Mouse (Mus musculus): ENCODE measurements around the gene Caskin2. TPM values are rescaled to one million over a fixed set of nuclear protein-coding genes. Genes with fewer than 3 reads are reported as not detected.

Gene Caskin2
- polyA plus RNA-seq, 1 experiment: 0.82 TPM

DNA sequence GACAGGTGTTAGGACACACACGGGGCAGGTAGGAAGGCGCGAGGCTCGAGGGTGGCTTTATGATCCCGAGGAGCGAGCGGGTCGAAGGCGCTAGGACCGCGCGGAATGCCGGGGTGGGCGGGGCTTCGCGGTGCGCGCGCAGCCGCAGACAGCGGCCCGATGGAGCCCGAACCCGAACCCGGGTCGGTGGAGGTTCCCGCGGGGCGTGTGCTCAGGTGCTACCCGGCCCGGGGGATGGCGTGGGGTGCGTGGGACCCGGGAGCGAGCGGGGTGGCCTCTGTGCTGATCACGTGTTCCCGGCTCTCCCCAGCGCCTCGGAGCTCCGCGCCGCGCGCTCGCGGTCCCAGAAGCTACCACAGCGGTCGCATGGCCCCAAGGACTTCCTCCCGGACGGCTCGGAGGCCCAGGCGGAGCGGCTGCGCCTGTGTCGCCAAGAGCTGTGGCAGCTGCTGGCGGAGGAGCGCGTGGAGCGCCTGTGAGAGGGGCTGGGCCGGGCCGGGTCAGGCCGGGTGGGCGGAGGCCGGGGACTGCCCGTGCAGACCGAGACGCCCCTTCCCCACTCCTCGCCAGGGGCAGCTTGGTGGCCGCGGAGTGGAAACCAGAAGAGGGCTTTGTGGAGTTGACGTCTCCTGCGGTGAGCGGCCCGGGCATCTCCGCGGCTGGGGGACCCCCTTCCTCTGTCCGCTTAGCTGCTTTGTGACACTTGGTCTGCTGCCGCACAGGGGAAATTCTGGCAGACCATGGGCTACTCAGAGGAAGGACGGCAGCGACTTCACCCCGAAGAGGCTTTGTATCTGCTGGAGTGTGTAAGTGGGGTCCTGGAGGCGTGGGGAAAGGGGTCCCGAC, 1.4 kb upstream of the Caskin2 start, which contains the start of gene Tsen54:
TSS of gene Tsen54 (plus strand) at position 120 of the 846 bp plus-strand sequence.
- no peak for TF ChIP-seq GATA1 (IDR thresholded peaks at IDR 0.05; ENCODE audit: low read length)

DNA sequence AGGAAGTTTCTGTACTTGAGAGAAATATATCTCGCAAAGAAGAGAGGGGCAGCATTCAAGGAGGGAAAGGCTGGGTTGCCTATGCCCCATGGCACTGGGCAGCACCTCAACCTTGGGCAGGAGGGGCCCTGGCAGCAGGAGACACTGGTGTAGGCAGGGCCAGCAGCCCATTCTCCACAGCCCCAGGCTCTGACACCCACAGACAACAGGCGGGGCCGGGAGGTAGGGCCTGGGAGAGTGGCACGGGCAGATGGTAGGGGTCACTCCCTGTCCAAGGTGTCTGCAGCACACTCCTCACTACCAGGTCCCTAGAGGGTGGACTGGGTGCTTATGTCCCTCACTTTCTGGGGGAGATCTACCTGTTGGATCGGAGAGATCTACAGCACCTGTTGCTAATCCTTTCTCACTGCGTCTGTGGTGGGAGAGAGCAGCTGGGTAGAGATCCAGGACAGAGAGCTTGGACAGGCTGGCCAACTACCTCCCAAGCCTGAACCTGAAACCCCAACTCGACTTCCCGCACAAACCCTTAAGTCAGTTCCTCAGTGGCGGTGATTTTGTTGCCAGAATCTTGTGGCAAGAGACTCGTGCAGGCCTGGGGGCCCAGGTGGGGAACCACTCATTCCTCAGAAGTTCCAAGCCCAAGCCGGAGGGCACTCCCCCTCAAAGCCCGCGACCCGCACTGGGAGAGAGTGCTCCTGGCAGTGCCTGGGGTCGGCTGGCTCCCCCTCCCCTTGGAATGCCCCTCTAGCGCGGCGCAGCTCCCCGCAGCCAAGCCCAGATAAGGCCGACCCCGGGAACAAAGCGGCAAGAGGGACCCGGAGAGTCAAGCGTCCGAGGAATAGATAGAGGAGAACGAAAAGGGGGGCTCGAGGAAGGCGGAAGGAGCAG, 662 bp downstream of the Caskin2 start:
- TF ChIP-seq GATA1 (IDR thresholded peaks at IDR 0.05; ENCODE audit: low read length): no peak

DNA sequence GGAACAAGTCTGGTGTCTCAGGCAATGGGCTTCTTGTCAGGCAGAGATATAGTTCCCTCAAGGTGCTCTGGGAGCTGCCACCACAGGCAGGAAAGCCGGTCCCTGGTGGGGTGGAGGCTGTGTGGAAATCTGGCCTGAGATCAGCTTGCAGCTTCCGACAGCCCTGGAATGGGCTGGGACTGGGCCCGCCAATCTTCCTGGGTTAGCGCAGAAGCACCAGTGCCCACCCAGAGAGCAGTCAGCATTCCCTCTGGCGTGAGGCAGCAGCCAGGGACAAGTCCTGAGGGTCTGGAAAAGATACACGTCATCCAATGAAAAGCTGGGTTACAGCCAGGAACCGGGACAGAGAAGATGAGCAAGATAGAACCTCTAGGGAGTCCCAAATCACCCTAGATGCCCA, 1.3 kb downstream of the Caskin2 start:
- no peak for TF ChIP-seq GATA1 (IDR thresholded peaks at IDR 0.05; ENCODE audit: low read length)

DNA sequence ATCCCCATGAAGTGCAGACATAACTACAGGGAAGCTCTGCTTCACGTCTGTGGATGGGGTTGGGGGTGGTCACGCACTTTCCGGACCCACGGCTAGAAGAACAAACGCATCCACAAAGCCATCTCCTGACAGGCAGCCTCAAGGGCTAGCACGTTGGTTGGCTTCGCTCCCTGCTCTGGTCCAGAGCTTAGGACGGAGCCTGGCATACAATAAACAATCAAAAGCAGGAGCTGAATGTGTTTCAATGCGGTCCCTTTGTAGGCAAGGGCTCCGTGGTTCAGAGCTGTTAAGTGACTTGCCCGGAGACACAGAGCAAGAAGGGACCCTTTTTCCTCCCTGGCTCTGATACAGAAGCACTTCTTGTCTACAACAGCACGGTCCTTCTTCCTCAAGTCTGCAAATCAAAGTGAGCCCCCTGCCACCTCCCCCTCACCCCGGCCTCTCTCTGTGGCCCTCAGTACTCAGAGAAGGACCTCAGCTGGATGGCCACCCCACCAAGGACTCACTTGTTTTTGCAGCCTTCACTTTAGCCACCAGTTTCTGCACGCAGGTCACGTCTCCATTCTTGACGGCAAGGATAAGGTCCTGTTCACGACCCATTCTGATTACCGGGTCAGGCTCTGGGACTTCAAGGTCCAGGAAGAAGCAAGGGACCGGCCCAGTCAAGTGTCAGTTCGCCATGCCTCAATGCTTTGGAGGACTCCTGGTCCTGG, 1.9 kb downstream of the Caskin2 start:
- TF ChIP-seq GATA1 (IDR thresholded peaks at IDR 0.05; ENCODE audit: low read length): no peak

DNA sequence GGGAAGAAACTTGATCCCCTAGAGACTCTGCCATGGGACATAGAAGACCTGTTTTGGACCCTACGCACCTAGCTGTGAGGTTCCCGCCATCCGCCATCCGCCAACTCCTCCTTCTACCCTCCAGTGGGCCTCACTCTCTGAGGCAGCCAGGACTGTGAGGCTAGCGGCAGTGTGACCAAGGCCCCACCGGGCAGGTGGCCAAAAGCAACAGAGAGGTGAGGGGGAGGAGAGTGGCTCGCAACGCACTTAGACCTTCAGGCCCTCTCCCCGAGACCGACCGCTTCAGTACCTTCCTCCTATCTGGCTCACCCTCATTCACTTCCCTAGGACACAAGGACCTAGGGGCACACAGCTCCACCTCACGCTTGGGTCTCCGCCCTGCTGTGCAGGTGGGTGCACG, 3.1 kb downstream of the Caskin2 start:
- TF ChIP-seq GATA1 (IDR thresholded peaks at IDR 0.05; ENCODE audit: low read length): no peak

DNA sequence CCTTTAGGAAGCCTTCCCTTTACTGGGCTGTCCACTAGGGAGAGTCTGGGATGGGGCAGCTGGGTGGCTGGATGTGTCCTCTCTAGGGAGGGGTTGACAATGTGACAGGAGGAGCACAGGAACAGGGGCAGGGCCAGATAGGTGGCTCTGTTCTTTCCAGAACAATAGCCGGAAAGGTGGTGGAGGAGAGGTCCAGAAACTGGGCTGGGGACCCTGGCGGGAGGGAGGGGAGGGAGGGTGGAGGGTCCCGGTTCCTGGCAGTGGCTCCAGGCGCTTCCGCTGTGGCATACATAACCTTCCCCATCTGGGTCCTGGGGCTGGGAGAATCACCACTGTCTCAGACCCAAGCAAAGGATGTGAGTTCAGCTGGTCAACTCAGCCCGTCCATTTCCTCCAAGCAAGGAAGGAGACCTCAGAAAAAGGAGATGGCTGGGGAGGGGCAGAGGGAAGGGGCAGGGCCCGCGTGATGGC, 4.1 kb downstream of the Caskin2 start:
- no peak for TF ChIP-seq GATA1 (IDR thresholded peaks at IDR 0.05; ENCODE audit: low read length)

DNA sequence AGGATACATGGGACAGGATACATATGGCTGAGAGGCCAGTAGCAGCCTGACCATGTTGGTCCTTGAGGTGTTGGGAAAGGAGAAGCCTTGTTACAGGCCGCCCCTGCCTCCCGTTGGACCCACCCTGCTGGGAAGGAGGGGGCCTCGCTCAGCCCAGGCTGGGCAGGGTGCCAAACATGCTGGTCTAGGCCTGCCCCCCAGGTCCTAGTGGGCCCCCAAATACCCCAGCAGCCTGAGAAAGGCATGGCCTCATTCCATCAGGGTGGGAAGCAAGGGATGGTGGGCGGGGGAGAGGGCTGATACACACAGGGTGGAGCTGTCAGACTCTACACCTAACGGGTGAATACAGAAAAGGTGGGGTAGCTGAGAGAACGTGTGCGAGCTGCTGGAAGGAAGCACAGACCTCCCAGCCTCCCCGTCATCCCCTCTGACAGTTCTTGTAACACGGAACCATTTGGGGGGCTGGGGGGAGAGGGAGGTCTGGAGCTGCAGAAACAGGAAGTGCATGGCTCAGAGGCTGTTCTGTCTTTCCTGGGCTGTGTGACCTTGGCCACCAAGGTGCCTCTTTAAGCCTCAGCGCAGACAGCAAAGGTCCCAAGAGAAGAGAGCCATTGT, 4.6 kb downstream of the Caskin2 start:
- TF ChIP-seq GATA1 (IDR thresholded peaks at IDR 0.05; ENCODE audit: low read length): no peak

DNA sequence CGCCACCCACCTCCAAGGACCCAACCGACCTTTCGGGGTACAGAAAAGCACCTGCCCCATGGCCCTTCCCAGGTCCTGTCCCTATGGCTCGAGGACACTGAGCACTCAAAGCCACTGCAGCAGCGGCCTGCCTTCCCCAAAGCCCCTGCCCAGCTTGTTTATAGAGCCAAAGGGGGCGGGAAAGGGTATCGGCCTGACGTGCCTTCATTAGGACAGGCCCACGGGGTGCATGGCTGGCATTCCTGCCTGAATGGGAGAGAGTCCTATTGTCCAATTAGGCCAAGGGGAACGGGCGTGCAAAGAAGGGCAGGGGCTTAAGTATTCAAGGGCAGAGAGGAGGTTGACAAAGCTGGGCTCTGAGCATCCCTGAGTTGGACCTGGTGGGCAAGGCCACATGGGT, 5.5 kb downstream of the Caskin2 start:
- TF ChIP-seq GATA1 (IDR thresholded peaks at IDR 0.05; ENCODE audit: low read length): no peak

DNA sequence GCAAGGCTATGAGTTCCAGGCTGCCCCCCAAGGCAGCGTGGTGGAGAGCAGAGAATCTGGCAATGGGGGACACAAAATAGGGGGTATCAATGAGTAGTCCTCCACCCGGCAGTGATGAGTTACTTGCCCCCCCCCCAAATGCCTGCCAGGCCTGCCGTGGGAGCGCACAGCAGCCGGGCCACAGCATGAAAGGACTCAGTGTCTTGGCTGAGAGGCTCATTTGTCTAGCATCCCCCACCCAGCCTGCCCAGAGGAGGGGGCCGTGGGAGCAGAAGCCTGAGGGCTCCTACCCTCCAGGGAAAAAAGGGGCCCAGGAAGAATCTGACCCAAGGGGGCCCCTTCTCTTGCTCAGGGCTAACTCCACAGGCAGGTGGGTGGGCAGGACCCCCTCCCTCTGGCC, 6.1 kb downstream of the Caskin2 start:
- TF ChIP-seq GATA1 (IDR thresholded peaks at IDR 0.05; ENCODE audit: low read length): no peak

DNA sequence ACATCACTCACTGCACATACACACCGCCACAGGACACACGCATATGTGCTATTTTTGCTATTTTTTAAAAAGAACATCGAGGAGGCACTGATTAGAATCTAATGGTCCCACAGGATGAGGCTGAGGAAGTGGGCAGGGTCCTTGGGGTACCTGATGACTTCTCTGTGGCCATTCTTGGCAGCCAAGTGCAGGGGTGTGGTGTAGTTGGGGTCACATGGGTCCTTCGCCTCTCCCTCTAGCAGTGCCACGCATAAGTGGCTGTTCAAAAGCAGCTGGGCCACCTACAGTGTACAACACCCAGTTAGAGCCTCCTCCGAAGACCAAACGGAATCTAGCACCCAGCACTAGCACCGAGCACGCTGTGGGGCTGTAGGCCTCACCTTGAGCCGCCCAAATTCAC, 7.3 kb downstream of the Caskin2 start:
- no peak for TF ChIP-seq GATA1 (IDR thresholded peaks at IDR 0.05; ENCODE audit: low read length)

DNA sequence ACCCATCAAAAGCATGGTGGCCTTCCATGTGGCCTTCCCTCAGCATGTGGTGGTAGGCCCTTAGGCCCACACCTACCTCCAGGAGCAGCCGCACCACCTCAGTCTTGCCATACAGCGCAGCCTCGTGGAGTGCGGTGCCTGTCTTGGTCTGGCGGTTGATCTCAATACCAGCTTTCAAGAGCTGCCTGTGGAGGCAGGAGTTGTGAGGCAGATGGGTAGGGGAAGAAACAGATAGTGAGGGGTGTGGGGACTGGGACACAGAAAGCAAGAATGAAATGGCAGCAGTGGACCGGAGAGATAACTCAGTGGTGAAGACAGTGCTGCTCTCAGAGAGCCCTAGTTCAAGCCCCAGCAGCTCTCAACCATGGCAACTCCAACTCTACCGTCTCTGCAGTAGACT, 8.4 kb downstream of the Caskin2 start:
- TF ChIP-seq GATA1 (IDR thresholded peaks at IDR 0.05; ENCODE audit: low read length): no peak

DNA sequence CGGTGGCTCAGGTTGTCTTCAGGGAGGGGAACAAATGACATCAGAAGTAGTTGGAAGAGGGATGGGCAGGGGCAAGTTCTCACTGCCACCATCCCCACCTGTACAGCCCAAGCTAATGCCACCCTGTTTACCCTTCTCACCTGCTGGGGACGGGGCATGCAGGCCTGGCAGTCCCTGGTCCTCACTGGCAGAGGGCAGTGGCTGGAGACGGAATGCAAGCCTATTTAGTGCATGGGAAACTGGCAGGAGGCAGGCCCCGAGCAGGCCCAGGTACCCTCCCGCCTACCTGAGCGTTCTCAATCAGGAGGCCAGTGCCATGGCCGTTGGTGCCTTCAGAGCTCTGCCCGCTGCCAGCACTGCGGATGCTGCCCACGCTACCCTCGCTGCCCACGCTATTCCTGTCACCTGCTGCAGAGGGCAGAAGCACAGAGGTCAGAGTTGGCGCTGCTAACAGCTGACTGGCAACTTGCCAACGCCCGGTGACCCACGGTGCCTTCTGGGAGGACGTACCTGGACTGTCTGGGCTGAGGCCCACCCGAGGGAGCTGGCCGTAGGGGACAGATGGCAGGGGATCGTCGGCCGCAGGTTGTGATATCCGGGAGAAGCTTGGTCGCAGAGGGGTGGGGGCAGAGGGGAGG, 10.2 kb downstream of the Caskin2 start:
- no peak for TF ChIP-seq GATA1 (IDR thresholded peaks at IDR 0.05; ENCODE audit: low read length)

DNA sequence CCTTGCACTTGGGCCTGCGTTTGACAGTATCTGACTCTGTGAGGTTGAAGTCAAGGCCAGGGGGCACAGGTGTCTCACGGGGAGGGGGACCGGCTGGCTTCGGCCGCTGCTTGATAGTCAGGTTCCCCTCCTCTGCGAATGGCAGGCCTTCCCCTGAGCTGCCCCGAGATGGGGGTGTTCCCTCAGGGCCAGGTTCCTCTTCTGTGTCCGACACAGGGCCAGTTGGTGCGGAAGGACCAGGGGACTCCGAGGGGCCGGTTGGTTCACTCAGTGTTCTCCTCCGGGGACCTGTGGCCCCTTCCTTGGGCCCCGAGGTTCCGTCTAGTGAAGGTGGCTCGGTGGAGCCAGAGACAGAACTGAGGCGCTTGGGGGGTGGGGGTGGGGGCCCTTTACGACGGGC, 12.5 kb downstream of the Caskin2 start:
- TF ChIP-seq GATA1 (IDR thresholded peaks at IDR 0.05; ENCODE audit: low read length): no peak

DNA sequence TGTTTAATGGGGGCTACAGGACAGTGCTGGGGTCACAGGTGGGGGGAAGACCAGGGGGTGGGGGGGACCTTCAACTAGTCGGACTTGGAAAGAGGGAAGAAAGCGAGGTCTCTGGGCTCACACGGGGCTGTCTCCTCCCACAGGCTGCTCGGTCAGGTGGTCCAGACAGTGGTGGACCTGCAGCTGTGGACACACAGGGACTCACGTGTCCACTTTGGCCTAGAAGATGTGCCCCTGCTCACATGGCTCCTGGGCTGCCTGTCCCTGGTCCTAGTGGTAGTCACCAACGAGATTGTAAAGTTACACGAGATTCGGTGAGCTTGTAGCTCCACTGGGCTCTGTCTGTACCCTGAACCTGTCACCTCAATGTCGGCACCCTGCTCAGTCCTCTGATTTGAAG, 15.8 kb downstream of the Caskin2 start:
- TF ChIP-seq GATA1 (IDR thresholded peaks at IDR 0.05; ENCODE audit: low read length): no peak

DNA sequence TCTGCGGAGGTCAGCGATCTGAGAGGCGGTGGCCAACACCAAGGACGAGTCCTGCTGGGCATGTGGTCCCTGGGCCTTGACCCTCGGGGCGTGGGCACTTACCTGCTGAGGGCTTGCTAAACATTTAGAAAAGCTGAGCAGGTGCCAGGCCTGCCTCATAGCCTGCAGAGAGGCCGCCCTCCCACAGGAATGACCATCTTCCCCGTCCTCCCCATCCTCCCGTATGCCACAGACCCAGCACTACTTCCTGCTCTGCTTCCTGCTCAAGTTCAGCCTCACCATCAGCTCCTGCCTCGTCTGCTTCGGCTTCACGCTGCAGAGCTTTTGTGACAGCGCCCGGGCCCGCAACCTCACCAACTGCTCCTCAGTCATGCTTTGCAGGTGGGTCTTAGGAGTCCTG, 16.5 kb downstream of the Caskin2 start:
- no peak for TF ChIP-seq GATA1 (IDR thresholded peaks at IDR 0.05; ENCODE audit: low read length)
